Mouse (Mus musculus) heart, postnatal 0 days (tissue): Measurements from ENCODE around the gene Dbn1.

Experiments used
- CTCF ChIP-seq: IDR thresholded peaks from 2 replicates; pipeline ENCODE4 v1.5.1; 2016; ENCODE audit warnings: antibody characterized with exemption, control low read depth, low read depth
- EP300 ChIP-seq: IDR thresholded peaks from 2 replicates; pipeline ENCODE4 v1.6.1; 2016; ENCODE audit warnings: antibody characterized with exemption, low read depth

DNA sequence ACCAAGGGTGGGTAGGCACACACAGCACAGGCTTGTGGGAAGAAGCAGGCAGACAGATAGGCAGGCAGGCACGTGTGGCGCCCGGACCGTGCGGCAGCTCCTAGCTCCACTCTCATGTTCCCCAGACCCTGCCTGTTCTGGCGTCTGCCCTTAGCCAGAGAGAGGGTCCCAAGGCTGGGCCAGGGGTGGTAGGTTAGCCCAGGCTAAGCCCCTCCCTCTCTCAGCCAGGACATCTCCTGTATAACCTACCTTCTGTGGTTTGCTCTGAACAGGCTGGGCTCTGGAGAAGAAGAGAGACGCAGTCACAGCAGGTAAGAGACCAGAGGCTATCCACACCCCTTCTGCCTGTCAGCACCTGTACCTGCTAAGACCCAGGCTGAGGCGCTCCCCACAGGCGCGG is 20.6 kb upstream of the Dbn1 start:
- TF ChIP-seq CTCF (no peak), EP300 (no peak)
